Mouse (Mus musculus): ENCODE results near the gene Zfp318. TPM values are rescaled to one million over a fixed set of nuclear protein-coding genes. Genes with fewer than 3 reads are reported as not detected.

The Zfp318 gene
- total and polyA plus RNA-seq, 3 experiments, result 7.1 to 15.6 (median 14.9) TPM

GRCm38 (mm10) chr17:46438298-46438873 lies 54.9 kb downstream of the Zfp318 start, which contains the start of gene Slc22a7:
TSS of gene Slc22a7 (minus strand) at chr17:46438457.
- no peaks in the 10 kb centered on the region for H3K79me2 ChIP-seq (replicated peaks; ENCODE audit: control insufficient read depth, insufficient read depth, low read length)
- peaks cover 4% of the 10 kb centered on the region; the same call in 1 of the 2 replicates for H3K27me3 ChIP-seq (ENCODE audit: control insufficient read depth, insufficient read depth, low read length)

GRCm38 (mm10) chr17:46439176-46439575 lies 55.6 kb downstream of the Zfp318 start:
- intact Hi-C loops (cut with DNase I), result no loop called here
- 93% methylated on average over 10 of the region's 10 CpGs for WGBS

More at GRCm38 (mm10) chr17:46438298-46438873, 54.9 kb downstream of the Zfp318 start, which contains the start of gene Slc22a7:
- H3K9ac ChIP-seq (ENCODE audit: low read depth, low read length), result no peak within 1 kb of the TSS
- H3K27ac ChIP-seq, result no peak within 1 kb of the TSS
- H3K4me3 ChIP-seq, result no peak within 1 kb of the TSS
- no peaks in the 10 kb centered on the region for H3K4me1 ChIP-seq (ENCODE audit: control insufficient read depth, insufficient read depth, low read length)
- intact Hi-C loops (cut with DNase I), result no loop called here
- no peak for DNase-seq
- no peaks in the 10 kb centered on the region for H3K36me3 ChIP-seq (ENCODE audit: control insufficient read depth, insufficient read depth, low read length)
- 82% methylated on average over 4 of the region's 4 CpGs for WGBS
- no peak for TF ChIP-seq CTCF (IDR thresholded peaks at IDR 0.05)
- no peak for TF ChIP-seq POLR2A (IDR thresholded peaks at IDR 0.05; ENCODE audit: insufficient read depth, low read depth, low read length)
- no peak for TF ChIP-seq EP300 (IDR thresholded peaks at IDR 0.05; ENCODE audit: insufficient read depth, low read depth, low read length)

GRCm38 (mm10) chr17:46444839-46445579 lies 61.5 kb downstream of the Zfp318 start:
- TF ChIP-seq EP300 (IDR thresholded peaks at IDR 0.05; ENCODE audit: insufficient read depth, low read depth, low read length) (no peak), CTCF (IDR thresholded peaks at IDR 0.05) (no peak), POLR2A (IDR thresholded peaks at IDR 0.05; ENCODE audit: insufficient read depth, low read depth, low read length) (no peak)
- H3K4me1 ChIP-seq (ENCODE audit: control insufficient read depth, insufficient read depth, low read length), result no peaks in the 10 kb centered on the region
- H3K4me3 ChIP-seq, result no peak overlapping the region
- no peak for DNase-seq
- no peak overlapping the region for H3K27ac ChIP-seq
- H3K36me3 ChIP-seq (ENCODE audit: control insufficient read depth, insufficient read depth, low read length), result no peaks in the 10 kb centered on the region
- H3K9ac ChIP-seq (ENCODE audit: low read depth, low read length), result no peak overlapping the region
- H3K27me3 ChIP-seq (ENCODE audit: control insufficient read depth, insufficient read depth, low read length), result peaks cover 4% of the 10 kb centered on the region; the same call in 1 of the 2 replicates
- 10% methylated on average over 49 of the region's 50 CpGs for WGBS
- intact Hi-C loops (cut with DNase I), result no loop called here
- no peaks in the 10 kb centered on the region for H3K79me2 ChIP-seq (replicated peaks; ENCODE audit: control insufficient read depth, insufficient read depth, low read length)

More at GRCm38 (mm10) chr17:46439176-46439575, 55.6 kb downstream of the Zfp318 start:
- Histone ChIP-seq H3K4me3 (no peak overlapping the region), H3K27ac (no peak overlapping the region), H3K4me1 (ENCODE audit: control insufficient read depth, insufficient read depth, low read length) (no peaks in the 10 kb centered on the region), H3K36me3 (ENCODE audit: control insufficient read depth, insufficient read depth, low read length) (no peaks in the 10 kb centered on the region), H3K9ac (ENCODE audit: low read depth, low read length) (no peak overlapping the region), H3K79me2 (replicated peaks; ENCODE audit: control insufficient read depth, insufficient read depth, low read length) (no peaks in the 10 kb centered on the region), H3K27me3 (ENCODE audit: control insufficient read depth, insufficient read depth, low read length) (peaks cover 4% of the 10 kb centered on the region; the same call in 1 of the 2 replicates)
- TF ChIP-seq POLR2A (IDR thresholded peaks at IDR 0.05; ENCODE audit: insufficient read depth, low read depth, low read length), result no peak
- no peak for TF ChIP-seq EP300 (IDR thresholded peaks at IDR 0.05; ENCODE audit: insufficient read depth, low read depth, low read length)
- no peak for TF ChIP-seq CTCF (IDR thresholded peaks at IDR 0.05)
- no peak for DNase-seq

- no peaks in the 10 kb centered on the region for H3K79me2 ChIP-seq (replicated peaks; ENCODE audit: control insufficient read depth, insufficient read depth, low read length)
- 92% methylated on average over 16 of the region's 16 CpGs for WGBS
- H3K4me1 ChIP-seq (ENCODE audit: control insufficient read depth, insufficient read depth, low read length), result no peaks in the 10 kb centered on the region
- H3K4me3 ChIP-seq, result no peak overlapping the region
- intact Hi-C loops (cut with DNase I), result no loop called here
- peaks cover 4% of the 10 kb centered on the region; the same call in 1 of the 2 replicates for H3K27me3 ChIP-seq (ENCODE audit: control insufficient read depth, insufficient read depth, low read length)
- no peak overlapping the region for H3K9ac ChIP-seq (ENCODE audit: low read depth, low read length)
- H3K36me3 ChIP-seq (ENCODE audit: control insufficient read depth, insufficient read depth, low read length), result no peaks in the 10 kb centered on the region
- no peak for TF ChIP-seq POLR2A (IDR thresholded peaks at IDR 0.05; ENCODE audit: insufficient read depth, low read depth, low read length)
- no peak for TF ChIP-seq CTCF (IDR thresholded peaks at IDR 0.05)
- no peak for TF ChIP-seq EP300 (IDR thresholded peaks at IDR 0.05; ENCODE audit: insufficient read depth, low read depth, low read length)
- DNase-seq, result no peak
- H3K27ac ChIP-seq, result no peak overlapping the region
Observed at GRCm38 (mm10) chr17:46446264-46446663, 62.7 kb downstream of the Zfp318 start.

- intact Hi-C loops (cut with DNase I), result no loop called here
- Histone ChIP-seq H3K4me3 (no peak overlapping the region), H3K27me3 (ENCODE audit: control insufficient read depth, insufficient read depth, low read length) (peaks cover 9% of the 10 kb centered on the region), H3K4me1 (ENCODE audit: control insufficient read depth, insufficient read depth, low read length) (peaks cover 1% of the 10 kb centered on the region; the same call in 1 of the 2 replicates), H3K36me3 (ENCODE audit: control insufficient read depth, insufficient read depth, low read length) (no peaks in the 10 kb centered on the region), H3K9ac (ENCODE audit: low read depth, low read length) (no peak overlapping the region), H3K79me2 (replicated peaks; ENCODE audit: control insufficient read depth, insufficient read depth, low read length) (no peaks in the 10 kb centered on the region), H3K27ac (no peak overlapping the region)
- DNase-seq, result no peak
- TF ChIP-seq EP300 (IDR thresholded peaks at IDR 0.05; ENCODE audit: insufficient read depth, low read depth, low read length), result no peak
- 43% methylated on average over 5 of the region's 5 CpGs for WGBS
Observed at GRCm38 (mm10) chr17:46452683-46453082, 69.2 kb downstream of the Zfp318 start.

All from heart, adult 2 months (tissue).